Mouse (Mus musculus) adrenal gland, postnatal 14 days (tissue): Measurements from ENCODE around the gene Egfl8. TPM values are rescaled to one million over a fixed set of nuclear protein-coding genes. Genes with fewer than 3 reads are reported as not detected.

Experiments used
- DNase-seq: peaks from one replicate; pipeline ENCODE4 v3.0.0; 2021; ENCODE audit warnings: mixed read lengths
- long read RNA-seq, 2 experiments: library from polyadenylated mRNA; stranded (forward); transcript quantifications; one replicate each; pipeline ENCODE4 v2.0.0; 2021
- total RNA-seq: library from RNA; stranded (reverse); gene quantifications from 2 replicates; pipeline ENCODE4 v1.2.3, GENCODE M21; 2021

The Egfl8 gene
- 4.3 and 4.7 TPM in 2 replicates for total RNA-seq
- long read RNA-seq, experiment 1, partial matches to known transcripts, result 2 of 7 reads
- long read RNA-seq, experiment 1, other reads (novel, unspliced or antisense), result 4 of 7 reads
- long read RNA-seq, experiment 2, partial matches to known transcripts, result 1 of 3 reads
- long read RNA-seq, experiment 2, other reads (novel, unspliced or antisense), result 2 of 3 reads

DNA sequence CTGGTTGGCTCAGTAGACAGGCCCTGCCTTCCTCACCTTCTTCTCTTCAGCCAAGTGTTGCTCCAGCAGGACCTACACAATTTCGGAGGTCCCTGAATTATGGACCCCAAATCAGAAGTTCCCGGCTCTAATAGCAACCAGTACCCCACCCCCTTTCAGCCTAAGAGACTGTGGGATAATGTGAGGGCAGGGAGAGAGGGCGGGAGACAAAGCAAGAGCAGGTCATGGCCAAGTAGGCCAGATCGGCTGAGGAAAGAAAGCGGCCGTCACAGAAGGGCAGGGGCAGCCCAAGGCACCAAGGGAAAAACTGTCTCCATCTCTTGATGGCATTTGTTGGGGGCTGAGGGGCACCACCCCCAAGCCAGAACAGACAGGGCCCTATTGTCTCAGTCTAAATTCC is at the start of gene Egfl8:
Gene Egfl8, minus strand, starts transcription at position 101 of the 400 bp plus-strand sequence.
- no peak for DNase-seq

DNA sequence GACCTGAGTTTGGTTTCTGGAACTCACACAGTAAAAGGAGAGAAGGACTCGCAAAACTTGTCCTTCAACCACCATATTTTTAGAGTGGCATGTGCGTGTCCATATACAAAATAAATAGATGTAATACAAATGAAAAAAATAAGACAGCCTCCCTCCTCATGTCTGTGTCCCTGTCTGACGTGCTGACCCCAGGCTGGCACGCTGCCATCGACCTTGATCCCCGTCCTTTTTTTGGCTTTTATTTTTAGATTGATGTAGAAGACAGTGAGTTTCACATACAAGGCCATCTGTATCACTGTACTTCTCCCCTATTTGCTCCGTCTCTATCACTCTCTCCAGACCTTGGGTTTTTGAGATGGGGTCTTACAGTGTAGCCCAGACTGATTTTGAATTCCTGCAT is 48.7 kb upstream of the Egfl8 start:
- peak; percentile 63 for DNase-seq

DNA sequence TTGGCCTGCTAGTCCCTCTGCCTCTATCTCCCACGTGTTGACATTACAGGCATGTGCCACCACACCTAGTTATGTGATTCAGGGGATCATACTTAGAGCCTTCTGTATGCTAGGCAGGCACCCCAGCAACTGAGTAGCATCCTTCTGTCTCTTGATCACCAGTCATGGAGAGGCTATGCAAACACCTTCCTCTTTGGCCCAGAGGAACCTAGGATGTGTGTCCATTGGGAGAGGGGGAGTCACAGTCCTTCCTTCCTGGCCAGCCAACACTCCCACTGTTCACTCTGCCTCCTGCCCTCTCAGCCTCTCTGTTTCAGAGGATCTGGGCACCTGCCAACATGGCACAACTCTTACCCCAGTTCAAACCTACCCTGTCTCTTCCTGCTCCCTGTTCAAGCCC is 47.8 kb upstream of the Egfl8 start:
- no peak for DNase-seq

DNA sequence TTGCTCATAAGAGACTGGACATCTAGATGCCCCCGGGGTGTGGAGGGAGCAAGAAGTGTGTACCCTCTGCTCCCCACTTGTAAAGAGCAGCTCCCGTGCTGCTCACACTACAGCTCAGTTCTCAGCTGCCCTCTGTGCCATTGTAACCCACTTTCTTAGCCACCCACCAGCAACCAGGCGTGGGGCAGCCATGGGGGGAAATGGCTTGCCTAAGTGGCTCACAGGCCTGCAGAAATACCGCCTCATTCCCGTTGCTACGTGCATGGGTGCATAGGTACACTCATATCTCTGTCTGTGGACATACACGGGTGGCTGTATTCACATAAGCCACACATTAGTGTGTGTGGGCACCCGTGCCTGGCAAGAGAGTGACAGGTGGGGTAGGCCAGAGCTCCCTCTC is 47.2 kb upstream of the Egfl8 start:
- DNase-seq, result no peak

DNA sequence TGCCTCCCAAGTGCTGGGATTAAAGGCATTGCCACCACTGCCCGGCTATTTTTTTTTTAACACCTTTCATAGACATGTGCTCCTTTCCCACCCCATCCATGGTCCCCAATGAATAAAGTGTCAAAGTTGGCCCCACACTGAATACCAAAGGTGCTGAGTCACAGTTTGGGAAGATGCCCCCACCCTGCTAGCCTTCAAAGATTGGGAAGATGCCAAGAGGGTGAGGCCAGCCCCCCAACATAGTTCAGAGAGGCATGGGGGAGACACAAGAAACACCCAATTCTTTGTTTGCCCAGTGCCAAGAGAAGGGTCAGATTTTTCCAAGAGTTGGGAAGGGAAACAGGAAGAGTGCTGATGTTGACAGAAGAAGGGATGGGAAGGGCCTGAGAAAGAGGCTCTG is 46.7 kb upstream of the Egfl8 start:
- no peak for DNase-seq

DNA sequence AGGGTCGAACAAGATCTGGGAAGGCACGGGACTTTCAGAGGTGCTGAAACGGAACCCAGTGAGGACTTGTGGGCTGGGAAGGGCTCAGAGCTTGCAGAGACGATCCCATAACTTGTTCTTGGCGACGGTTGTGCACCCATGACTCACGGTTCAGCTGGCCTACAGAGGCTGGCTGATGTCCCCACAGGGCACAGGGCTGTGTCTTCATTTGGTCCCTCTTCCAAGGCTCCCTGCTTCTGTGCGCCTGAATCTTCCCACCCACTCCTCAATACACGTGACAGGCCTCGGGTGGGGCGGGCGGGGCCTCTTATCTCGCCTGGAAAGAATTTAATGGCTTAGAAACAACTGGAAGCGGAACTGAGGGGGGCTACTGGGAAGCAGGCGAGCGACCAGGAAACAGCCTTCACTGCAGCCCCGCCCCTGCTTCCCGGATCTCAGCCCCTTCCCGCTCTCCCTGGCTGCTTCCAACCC is 45.4 kb upstream of the Egfl8 start:
- peak; percentile 74 for DNase-seq

DNA sequence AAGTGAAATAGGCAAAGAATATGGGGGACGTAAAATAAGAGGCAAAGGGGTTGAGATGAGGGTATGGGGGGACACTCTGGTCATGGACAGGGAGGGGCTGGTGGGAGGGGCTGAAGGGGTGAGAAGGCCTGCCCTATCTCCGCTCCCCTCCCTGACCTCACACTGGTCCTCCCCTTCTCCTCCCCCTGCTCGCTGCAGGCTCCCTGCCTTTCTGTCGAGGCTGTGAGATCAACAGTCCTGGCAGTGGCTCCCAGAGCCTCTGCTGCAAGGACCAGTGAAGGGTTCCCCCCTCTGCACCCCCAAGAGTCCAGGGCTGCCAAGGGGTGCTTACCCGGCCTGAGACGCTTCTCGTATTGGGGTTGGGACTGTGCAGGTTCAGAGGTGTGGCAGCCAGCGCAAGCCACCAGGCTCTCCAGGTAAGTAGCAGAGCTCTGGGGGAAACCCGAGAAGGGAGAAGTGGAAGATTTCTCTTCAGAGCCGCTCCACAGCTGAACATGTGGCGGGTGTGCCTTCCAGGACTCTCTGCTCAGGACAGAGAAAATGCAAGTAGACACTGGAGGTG is 44.6 kb upstream of the Egfl8 start:
- DNase-seq, result no peak

DNA sequence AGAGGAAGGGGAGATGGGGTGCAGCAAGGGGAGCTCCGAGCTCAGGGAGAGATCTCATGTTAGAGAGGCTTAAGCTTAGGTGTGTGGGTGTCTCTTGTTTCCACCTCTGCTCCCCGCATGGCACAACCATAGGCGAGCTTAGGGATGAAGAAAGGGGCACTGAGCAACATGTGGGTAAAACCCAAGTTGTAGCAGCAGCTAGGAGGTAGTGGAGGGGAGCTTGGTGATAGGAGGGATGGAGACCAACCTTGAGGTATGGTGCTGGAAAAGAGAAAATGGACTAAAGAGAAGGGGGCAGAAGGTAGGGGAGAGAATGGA is 44.1 kb upstream of the Egfl8 start:
- DNase-seq, result no peak

DNA sequence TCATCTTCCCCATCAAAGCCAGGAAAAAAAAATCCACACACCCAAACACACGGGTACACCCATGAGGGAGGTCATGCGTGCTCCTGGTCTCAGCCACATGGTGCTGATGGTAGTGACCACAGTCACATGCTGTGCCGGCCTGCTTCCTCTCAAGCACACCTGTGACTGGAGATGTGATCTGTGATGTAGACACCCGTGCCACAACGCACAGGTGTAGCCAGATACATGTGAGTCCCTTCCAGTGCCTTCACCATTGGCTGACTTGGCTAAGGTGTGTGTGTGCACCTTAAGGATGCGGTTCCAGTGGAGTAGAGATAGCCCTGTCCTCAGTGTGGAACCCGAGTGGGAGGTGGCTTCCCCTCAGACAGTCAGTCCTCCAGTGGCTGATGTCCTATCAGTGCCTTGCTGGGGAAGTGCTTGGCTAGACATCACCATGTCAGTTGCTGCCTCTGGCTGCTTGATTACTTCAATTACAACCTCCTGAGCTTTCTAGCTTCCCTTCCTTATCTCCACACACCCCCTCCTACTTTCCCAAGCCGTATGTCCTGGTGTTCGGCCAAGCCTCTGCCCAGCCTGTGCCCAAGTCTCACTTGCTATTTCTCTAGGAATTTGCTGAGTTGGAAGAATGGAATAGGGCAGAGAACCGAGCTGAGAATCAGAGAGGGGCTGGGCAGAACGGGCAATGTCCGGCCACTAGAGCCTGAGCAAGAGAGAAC is 43.6 kb upstream of the Egfl8 start:
- DNase-seq, result no peak

DNA sequence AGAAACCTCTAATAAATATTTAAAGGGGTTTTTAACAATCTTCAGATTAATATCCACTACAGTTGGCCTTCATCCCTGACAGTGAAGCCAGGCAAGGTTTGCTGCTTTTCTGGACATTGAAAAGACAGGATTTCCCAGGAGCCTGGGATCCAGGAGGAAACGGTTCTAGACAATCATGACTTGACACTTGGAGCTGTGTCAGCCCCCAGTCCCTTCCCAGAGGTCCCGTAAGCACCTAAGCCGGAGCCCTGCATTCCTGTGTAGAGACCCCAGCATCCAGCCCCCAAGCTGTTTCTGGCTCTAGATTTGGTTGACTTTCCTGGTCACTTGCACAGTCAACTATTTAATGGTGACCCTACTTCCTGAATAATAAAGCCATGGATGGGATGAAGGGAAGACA is 42.8 kb upstream of the Egfl8 start:
- DNase-seq, result no peak

DNA sequence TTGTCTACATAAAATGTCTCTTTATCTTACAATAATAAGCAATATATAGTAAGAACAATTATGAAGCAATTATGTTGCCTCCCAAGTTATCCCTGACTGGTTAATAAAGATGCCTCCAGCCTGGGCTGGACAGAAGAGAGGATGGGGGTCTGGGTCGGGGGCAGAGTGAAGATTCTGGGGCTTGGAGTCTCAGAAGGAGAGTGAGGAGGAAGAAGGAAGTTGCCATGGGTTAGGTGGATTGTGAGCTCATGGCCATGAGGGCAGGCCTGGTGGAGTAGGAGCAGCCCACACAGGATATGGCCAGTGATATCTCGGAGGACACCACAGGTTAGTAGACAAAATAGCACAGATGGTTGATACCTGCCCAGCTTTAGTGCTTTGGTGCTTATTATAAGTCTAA is 42.4 kb upstream of the Egfl8 start:
- no peak for DNase-seq

DNA sequence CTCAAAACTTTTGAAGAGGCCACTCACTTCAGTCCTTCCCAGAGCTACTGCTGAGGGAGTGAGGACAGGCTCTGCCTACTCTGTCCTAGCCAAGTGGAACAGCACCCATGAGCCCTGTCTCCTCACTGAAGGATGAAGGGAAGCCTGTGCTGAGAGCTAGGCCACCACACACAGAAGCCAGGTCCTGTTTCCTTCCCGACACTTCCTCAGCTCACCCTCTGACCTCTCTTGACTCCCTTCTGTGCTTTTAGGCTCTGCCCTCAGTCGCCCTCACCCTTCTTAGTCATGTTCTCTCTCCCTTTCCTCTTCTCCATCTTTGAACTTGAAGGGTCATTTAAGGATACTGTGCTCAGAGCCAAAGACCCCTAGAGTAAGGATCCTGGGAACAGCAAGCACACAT is 41.5 kb upstream of the Egfl8 start:
- no peak for DNase-seq

DNA sequence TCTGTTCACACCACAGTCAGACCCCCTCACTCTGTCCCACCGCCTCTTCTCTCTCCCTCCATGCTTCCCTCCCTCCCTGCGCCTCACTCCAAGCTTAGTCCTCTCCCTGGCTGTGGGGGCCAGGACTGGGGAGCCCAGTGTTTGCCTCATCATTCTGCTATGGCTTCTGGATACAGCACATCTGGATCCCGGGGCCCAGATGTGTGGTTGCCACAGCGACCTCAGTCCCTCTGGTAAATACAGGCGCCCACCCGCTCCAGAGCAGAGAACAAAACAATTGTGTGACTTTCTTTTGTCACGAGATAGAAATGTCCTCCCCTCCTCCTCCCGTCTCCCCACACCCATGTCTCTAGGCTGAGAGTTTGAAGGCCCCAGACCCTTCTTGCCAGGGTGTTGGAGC is 40.9 kb upstream of the Egfl8 start:
- no peak for DNase-seq

DNA sequence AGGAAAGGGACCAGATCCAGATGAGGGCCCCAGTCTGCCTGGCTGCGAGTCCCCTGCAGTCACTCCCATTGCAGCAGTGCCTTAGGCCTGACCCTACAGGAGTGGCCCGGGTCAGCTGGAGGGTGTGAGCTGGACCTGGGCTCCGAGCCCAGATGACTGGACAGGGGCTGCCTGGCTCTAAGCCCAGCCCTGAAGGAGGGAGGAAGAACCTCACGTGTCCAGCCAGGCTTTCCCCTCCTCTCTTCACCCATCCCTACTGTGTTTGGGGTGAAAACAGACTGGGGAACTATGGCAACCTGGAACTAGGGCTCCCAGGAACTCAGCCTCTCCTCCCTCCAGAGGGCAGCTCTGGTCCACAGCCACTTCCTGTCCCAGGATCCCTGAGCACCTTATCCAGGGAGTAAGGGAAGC is 39.8 kb upstream of the Egfl8 start:
- peak; percentile 90 for DNase-seq

DNA sequence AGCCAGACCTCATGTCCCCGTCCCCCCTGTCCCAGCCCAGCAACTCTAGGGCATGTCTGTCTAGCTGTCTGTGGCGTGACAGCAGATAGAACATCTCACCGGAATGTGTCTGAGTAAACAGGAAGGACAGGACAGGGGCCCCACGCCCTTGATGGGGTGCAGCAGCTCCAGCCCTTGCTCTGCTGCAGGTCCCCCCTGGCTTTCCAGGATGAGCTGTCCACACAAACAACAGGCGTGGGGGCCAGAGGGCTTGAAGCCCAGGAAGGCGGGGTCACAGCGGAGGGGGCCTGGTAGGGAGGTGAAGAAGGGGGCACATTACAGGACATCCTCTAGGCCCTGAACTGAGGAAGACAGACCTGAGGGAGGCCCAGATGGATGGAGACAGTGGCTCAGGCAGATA is 39.4 kb upstream of the Egfl8 start:
- DNase-seq, result peak; percentile 71

DNA sequence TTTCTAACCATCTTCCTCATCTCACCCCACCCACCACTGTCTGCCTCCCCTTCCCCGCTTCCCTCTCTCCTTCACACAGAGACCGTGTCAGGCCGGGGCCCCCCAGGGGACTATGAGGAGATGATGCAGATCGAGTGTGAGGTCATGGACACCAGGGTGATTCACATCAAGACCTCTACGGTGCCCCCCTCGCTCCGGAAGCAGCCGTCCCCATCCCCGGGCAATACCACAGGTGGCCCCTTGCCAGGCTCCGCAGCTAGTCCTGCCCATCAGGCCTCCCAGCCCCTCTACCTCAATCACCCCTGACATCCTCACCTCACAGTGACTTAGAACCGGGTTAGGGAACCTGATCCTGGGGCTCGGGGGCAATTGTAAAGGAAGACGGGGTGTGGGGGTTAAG is 38.6 kb upstream of the Egfl8 start:
- DNase-seq, result peak; percentile 45

DNA sequence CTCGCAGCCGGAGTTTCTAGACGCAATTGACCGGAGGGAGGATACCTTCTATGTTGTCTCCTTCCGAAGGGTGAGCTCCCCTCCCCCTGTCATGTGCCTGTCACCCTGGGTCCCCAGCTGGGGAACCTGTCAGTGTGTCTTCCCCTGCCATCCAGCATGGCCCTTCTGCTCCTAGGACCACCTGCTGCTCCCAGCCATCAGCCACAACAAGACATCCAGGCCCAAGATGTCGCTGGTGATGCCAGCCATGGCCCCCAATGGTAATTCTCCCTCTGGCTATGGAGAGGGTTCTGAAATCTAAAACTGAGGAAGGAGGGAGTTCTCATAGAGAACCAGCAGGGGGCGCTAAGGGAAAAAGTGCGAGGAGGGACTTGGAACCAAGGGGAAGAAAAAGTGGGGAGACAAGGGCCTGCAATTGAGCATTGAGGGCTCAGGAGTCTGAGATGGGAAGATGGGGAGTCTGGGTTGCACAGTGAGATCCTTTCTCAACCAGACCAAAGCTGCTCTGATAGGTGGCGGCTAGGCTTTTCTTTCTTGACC is 38.0 kb upstream of the Egfl8 start:
- peak; percentile 83 for DNase-seq

DNA sequence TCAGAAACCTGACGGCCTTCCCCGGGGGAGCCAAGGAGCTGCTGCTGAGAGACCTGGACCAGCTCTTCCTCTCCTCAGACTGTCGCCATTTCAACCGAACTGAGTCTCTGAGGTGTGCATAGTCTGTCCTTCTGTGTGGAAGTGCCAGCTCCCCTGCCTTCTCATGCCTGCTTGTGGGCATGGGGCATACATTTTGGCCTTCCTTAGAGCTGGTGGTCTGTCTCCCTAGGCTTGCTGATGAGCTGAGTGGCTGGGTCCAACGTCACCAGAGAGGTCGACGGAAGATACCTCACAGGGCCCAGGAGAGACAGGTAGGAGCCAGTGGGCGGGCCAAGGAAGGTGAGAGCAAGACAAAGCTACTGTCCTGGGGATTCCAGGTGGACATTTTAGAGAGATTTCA is 37.2 kb upstream of the Egfl8 start:
- no peak for DNase-seq

DNA sequence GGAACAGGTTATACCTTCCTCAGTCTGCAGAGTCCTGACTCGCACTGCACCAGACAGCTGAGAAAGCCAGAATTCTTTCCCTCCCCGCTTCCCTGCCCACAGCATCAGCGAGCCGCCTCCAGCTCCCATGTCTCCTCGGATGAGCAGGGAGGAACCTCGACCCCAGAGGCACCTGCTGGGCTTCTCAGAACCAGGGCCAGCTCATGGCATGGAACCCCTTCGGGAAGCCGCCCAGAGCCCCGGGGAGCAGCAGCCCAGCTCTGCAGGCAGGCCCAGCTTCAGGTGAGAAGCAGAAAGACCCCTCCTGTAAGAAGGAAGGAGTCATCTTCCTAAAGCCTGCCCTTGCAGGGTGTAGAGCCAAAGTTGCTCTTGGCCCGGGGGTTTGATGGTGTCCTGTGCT is 36.8 kb upstream of the Egfl8 start:
- no peak for DNase-seq

DNA sequence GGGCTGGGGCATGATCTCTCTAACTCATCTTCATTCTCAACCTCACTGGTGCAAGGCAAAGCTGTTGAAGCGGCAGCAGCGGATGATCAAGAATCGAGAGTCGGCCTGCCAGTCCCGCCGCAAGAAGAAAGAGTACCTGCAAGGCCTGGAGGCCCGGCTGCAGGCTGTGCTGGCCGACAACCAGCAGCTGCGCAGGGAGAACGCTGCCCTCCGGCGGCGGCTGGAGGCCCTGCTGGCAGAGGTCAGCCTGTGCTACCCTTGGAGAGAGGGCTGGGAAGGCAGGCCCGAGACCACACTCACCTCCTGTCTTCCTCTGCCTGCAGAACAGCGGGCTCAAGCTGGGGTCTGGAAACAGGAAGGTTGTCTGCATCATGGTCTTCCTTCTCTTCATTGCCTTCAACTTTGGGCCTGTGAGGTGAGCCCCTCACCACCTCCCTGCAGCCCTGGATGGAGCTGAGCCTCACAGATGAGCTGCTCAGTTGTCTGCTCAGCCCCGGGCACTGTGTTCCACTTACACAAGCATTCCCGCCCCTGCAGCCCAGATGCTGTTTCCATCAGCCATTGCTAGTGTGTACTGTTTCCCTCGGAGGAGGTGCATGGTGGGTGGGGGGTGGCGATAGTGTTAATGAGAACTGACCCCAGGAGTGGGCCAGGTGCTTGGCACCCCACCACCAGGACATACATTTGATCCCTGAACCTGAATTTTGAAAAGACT is 35.9 kb upstream of the Egfl8 start:
- peak; percentile 81 for DNase-seq

DNA sequence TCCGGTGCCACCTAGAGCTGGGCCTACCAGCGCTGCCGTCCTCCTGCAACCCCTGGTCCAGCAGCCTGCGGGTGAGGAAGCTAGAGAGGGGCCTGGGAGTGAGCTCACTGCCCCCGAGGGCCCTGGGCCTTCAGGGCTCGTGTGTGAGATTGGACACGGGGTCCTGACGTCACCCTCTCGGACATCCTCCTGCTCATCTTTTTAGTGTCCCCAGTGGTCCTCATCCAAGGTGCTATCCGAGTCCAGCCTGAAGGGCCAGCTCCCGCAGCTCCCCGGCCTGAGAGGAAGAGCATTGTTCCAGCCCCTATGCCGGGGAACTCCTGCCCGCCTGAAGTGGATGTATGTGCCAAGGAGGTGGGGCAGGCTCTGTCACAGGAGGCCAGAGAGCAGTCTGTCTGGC is 35.0 kb upstream of the Egfl8 start:
- DNase-seq, result no peak

DNA sequence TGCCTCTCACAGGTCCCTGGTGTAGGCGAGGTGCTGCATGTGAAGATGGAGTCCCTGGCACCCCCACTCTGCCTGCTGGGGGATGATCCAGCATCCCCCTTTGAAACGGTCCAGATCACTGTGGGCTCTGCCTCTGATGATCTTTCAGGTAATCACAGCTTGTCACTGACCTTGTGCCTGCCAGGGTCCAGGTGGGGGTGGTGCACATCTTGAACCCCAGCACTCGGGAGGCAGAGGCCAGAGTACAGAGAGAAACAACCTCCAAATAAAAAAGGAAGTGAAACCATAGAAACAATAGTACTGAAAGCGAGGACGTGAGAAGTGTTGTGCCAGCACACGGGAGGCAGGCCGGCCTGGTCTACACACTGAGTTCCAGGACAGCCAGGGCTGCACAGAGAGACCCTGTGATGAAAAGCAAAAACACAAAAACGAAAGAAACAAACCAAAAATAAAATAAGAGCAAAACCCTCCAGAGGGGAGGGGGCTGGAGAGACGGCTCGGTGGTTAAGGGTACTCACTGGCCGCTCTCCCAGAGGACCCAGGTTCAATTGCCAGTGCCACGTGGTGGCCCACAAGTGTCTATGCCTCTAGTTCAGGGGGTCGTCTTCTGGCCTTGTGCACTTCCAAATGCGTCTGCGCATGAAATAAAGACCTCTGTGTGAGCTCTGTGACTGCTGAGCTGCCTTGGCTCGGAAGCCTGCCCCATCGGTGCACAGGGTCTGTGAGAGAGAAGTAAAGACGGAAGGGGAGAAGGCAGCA is 33.5 kb upstream of the Egfl8 start:
- no peak for DNase-seq
